Mouse (Mus musculus) MEL (cell line): Measurements from ENCODE around the gene Trim38. TPM values are rescaled to one million over a fixed set of nuclear protein-coding genes. Genes with fewer than 3 reads are reported as not detected.

ENCODE experiments used
- DNase-seq: peaks from one replicate; pipeline ENCODE4 v3.0.0; 2011; ENCODE audit warnings: low read depth, low spot score
- H3K27ac ChIP-seq: 2 replicates; pipeline ENCODE4 v1.5.1; 2012; ENCODE audit warnings: low read depth, mild to moderate bottlenecking, control low read depth, low read length, moderate library complexity; ENCODE audit not compliant: control insufficient read depth
- H3K27me3 ChIP-seq, 2 experiments: fragments of 150-350 bp in 1 of 2; sonication (generic) in 1 of 2; 2 replicates each; pipeline ENCODE4 v1.6.1; 2012; ENCODE audit warnings: low read length in 2 of 2, mild to moderate bottlenecking in 2 of 2, improper control_type of control experiment in 1 of 2, moderate library complexity in 1 of 2; ENCODE audit not compliant: insufficient read depth in 2 of 2, control insufficient read depth in 1 of 2
- H3K36me3 ChIP-seq, 2 experiments: 2 replicates each; pipeline ENCODE4 v1.6.1; 2012 to 2014; ENCODE audit warnings: low read length in 2 of 2, improper control_type of control experiment in 1 of 2, inconsistent platforms in 1 of 2, mild to moderate bottlenecking in 1 of 2; ENCODE audit not compliant: insufficient read depth in 2 of 2, control insufficient read depth in 1 of 2
- H3K4me1 ChIP-seq, 2 experiments: fragments of 150-350 bp in 1 of 2; sonication (generic) in 1 of 2; 2 replicates each; pipeline ENCODE4 v1.6.1; 2012; ENCODE audit warnings: low read length in 2 of 2, improper control_type of control experiment in 1 of 2, mild to moderate bottlenecking in 1 of 2; ENCODE audit not compliant: insufficient read depth in 2 of 2, control insufficient read depth in 1 of 2
- H3K4me3 ChIP-seq, 2 experiments: fragments of 150-350 bp in 1 of 2; sonication (generic) in 1 of 2; 2 replicates each; pipeline ENCODE4 v1.5.1; 2012; ENCODE audit warnings: low read depth in 2 of 2, low read length in 2 of 2, mild to moderate bottlenecking in 2 of 2, moderate library complexity in 2 of 2, control low read depth in 1 of 2, improper control_type of control experiment in 1 of 2; ENCODE audit not compliant: control insufficient read depth in 1 of 2, insufficient read depth in 1 of 2
- H3K79me2 ChIP-seq: 2 replicates; pipeline ENCODE4 v1.6.1; 2012; ENCODE audit warnings: mild to moderate bottlenecking, low read length, moderate library complexity; ENCODE audit not compliant: control insufficient read depth, poor library complexity, insufficient read depth
- H3K9ac ChIP-seq: 2 replicates; pipeline ENCODE4 v1.6.1; 2012; ENCODE audit warnings: low read depth, mild to moderate bottlenecking, control low read depth, low read length, moderate library complexity; ENCODE audit not compliant: control insufficient read depth, poor library complexity, severe bottlenecking
- H3K9me3 ChIP-seq: fragments of 150-350 bp; sonication (generic); replicated peaks from 2 replicates; pipeline ENCODE4 v1.6.1; 2012; ENCODE audit warnings: mild to moderate bottlenecking, low read length, improper control_type of control experiment, moderate library complexity; ENCODE audit not compliant: insufficient read depth
- BHLHE40 ChIP-seq: IDR thresholded peaks from 2 replicates; pipeline ENCODE4 v1.6.1; 2012; ENCODE audit warnings: low read depth, mild to moderate bottlenecking, inconsistent platforms, low read length, improper control_type of control experiment, borderline replicate concordance
- CHD2 ChIP-seq: IDR thresholded peaks from 2 replicates; pipeline ENCODE4 v1.6.1; 2011; ENCODE audit warnings: low read length, improper control_type of control experiment
- CTCF ChIP-seq, 3 experiments: IDR thresholded peaks in 2 of 3; conservative IDR thresholded peaks in 1 of 3; 2 replicates each; pipeline ENCODE4 v1.5.1; 2011 to 2012; ENCODE audit warnings: low read length in 3 of 3, low read depth in 2 of 3, mild to moderate bottlenecking in 2 of 3, improper control_type of control experiment in 1 of 3, inconsistent platforms in 1 of 3, mixed read lengths in 1 of 3, moderate library complexity in 1 of 3; ENCODE audit not compliant: control insufficient read depth in 1 of 3, insufficient read depth in 1 of 3, poor library complexity in 1 of 3, severe bottlenecking in 1 of 3
- ELF1 ChIP-seq: IDR thresholded peaks from 2 replicates; pipeline ENCODE4 v1.6.1; 2014; ENCODE audit warnings: low read depth, mild to moderate bottlenecking, inconsistent platforms, low read length, improper control_type of control experiment, moderate library complexity
- GATA1 ChIP-seq: IDR thresholded peaks from 2 replicates; pipeline ENCODE4 v1.6.1; 2011; ENCODE audit warnings: low read depth, low read length, improper control_type of control experiment
- KAT2A ChIP-seq: conservative IDR thresholded peaks from 2 replicates; pipeline ENCODE4 v1.6.1; 2012; ENCODE audit warnings: low read depth, low read length, improper control_type of control experiment, inconsistent platforms
- MAFK ChIP-seq: IDR thresholded peaks from 2 replicates; pipeline ENCODE4 v1.6.1; 2011; ENCODE audit warnings: low read depth, mild to moderate bottlenecking, low read length, improper control_type of control experiment, borderline replicate concordance
- MAZ ChIP-seq: IDR thresholded peaks from 2 replicates; pipeline ENCODE4 v1.6.1; 2012; ENCODE audit warnings: low read depth, mild to moderate bottlenecking, inconsistent platforms, low read length, improper control_type of control experiment
- POLR2A ChIP-seq, 2 experiments: IDR thresholded peaks; 2 replicates each; pipeline ENCODE4 v1.6.1; 2011 to 2012; ENCODE audit warnings: low read length in 2 of 2, mild to moderate bottlenecking in 2 of 2, control low read depth in 1 of 2, improper control_type of control experiment in 1 of 2, low read depth in 1 of 2, moderate library complexity in 1 of 2; ENCODE audit not compliant: control insufficient read depth in 1 of 2, insufficient read depth in 1 of 2, poor library complexity in 1 of 2
- POLR2AphosphoS5 ChIP-seq: IDR thresholded peaks from 2 replicates; pipeline ENCODE4 v1.6.1; 2012; ENCODE audit warnings: low read depth, borderline replicate concordance, mild to moderate bottlenecking, inconsistent platforms, low read length, moderate library complexity, mixed read lengths
- TAL1 ChIP-seq: IDR thresholded peaks from 2 replicates; pipeline ENCODE4 v1.6.1; 2012; ENCODE audit warnings: mild to moderate bottlenecking, inconsistent platforms, low read length, moderate library complexity, mixed read lengths
- TBP ChIP-seq: IDR thresholded peaks from 2 replicates; pipeline ENCODE4 v1.8.0; 2011; ENCODE audit warnings: low read depth, low read length, improper control_type of control experiment
- TCF12 ChIP-seq: IDR thresholded peaks from 2 replicates; pipeline ENCODE4 v1.6.1; 2014; ENCODE audit warnings: low read depth, mild to moderate bottlenecking, inconsistent platforms, low read length, improper control_type of control experiment, moderate library complexity
- USF1 ChIP-seq: IDR thresholded peaks from 2 replicates; pipeline ENCODE4 v1.6.1; 2014; ENCODE audit warnings: low read depth, mild to moderate bottlenecking, inconsistent platforms, low read length, improper control_type of control experiment, moderate library complexity
- ZC3H11A ChIP-seq: IDR thresholded peaks from 2 replicates; pipeline ENCODE4 v1.6.1; 2012; ENCODE audit warnings: low read depth, mild to moderate bottlenecking, inconsistent platforms, low read length, improper control_type of control experiment
- ZKSCAN1 ChIP-seq: IDR thresholded peaks from 2 replicates; pipeline ENCODE4 v1.6.1; 2012; ENCODE audit warnings: low read depth, mild to moderate bottlenecking, inconsistent platforms, low read length, improper control_type of control experiment, moderate library complexity
- polyA plus RNA-seq, 2 experiments: library from polyadenylated mRNA; stranded (reverse) in 1 of 2; unstranded in 1 of 2; fragments of >175 nt in 1 of 2; fragments of >200 nt in 1 of 2; gene quantifications; 2 replicates each; pipeline versions ENCODE4 v1.2.1 to v1.2.4; 2012; ENCODE audit warnings: low replicate concordance in 2 of 2, low read depth in 1 of 2; ENCODE audit not compliant: insufficient read length in 2 of 2, insufficient read depth in 1 of 2, missing spikeins in 1 of 2
- total RNA-seq: library from RNA; depleted of rRNA; stranded (reverse); fragments of 300-350 nt; gene quantifications from 2 replicates; pipeline ENCODE4 v1.2.3, GENCODE M21; 2012

Gene Trim38
- total and polyA plus RNA-seq, 3 experiments = not detected

GRCm38 (mm10) chr13:23764324-23765171 is 5.2 kb upstream of the Trim38 start:
- Histone ChIP-seq H3K9ac (peak overlapping the region; percentile 85), H3K79me2 (no peaks in the 10 kb centered on the region; the same call in 1 of the 2 replicates), H3K36me3 (peaks cover 0 to 30% of the 10 kb centered on the region in 2 experiments; a peak in 2 of 4 replicates), H3K4me1 (peaks cover 6 to 17% of the 10 kb centered on the region in 2 experiments), H3K4me3 (peak overlapping the region; percentile 5 to 41), H3K27me3 (no peaks in the 10 kb centered on the region), H3K27ac (peak overlapping the region; percentile 93), H3K9me3 (no peaks in the 10 kb centered on the region)
- TF ChIP-seq TBP (no peak), USF1 (no peak), ZC3H11A (no peak), CHD2 (no peak), ELF1 (no peak), TAL1 (peak; percentile 51; the same call in 1 of the 2 replicates), GATA1 (no peak), KAT2A (no peak), BHLHE40 (no peak), TCF12 (no peak), POLR2A (IDR thresholded peaks at IDR 0.05; ENCODE audit: control insufficient read depth in 1 of 2, insufficient read depth in 1 of 2, low read depth in 1 of 2, low read length in 2 of 2, poor library complexity in 1 of 2) (peak; percentile 75 to 83), ZKSCAN1 (no peak), CTCF (IDR thresholded peaks at IDR 0.05 in 2 of 3, conservative IDR thresholded peaks at IDR 0.05 in 1 of 3; ENCODE audit: control insufficient read depth in 1 of 3, insufficient read depth in 1 of 3, low read depth in 2 of 3, low read length in 3 of 3, poor library complexity in 1 of 3, severe bottlenecking in 1 of 3) (no peak), POLR2AphosphoS5 (peak; percentile 68; the same call in 1 of the 2 replicates), MAFK (no peak)
- peak; percentile 88 for DNase-seq

- Histone ChIP-seq H3K79me2 (no peaks in the 10 kb centered on the region; the same call in 1 of the 2 replicates), H3K36me3 (peaks cover 0 to 27% of the 10 kb centered on the region in 2 experiments; a peak in 2 of 4 replicates), H3K27ac (peak overlapping the region; percentile 93), H3K4me3 (peak overlapping the region in 1 of 2 experiments; percentile 41; a peak in 2 of 4 replicates), H3K4me1 (peaks cover 6 to 18% of the 10 kb centered on the region in 2 experiments), H3K9ac (peak overlapping the region; percentile 85), H3K9me3 (no peaks in the 10 kb centered on the region), H3K27me3 (no peaks in the 10 kb centered on the region)
- peak; percentile 85 for DNase-seq
- TF ChIP-seq MAZ (no peak), TAL1 (peak; percentile 75)
Measured at GRCm38 (mm10) chr13:23765172-23765513, 4.6 kb upstream of the Trim38 start.
